Mouse (Mus musculus): Measurements from ENCODE around the gene Mmd2. TPM values are rescaled to one million over a fixed set of nuclear protein-coding genes. Genes with fewer than 3 reads are reported as not detected.

Mmd2 gene
- total RNA-seq (2021), result 10 to 100 TPM; 46.2 to 55.8 TPM
- long read RNA-seq, experiment 1, transcript Mmd2-201 (7 exons, 3,317 nt), result major isoform, 61 of 74 reads
- long read RNA-seq, experiment 1, partial matches to known transcripts, result 4 of 74 reads
- long read RNA-seq, experiment 1, other reads (novel, unspliced or antisense), result 9 of 74 reads
- long read RNA-seq, experiment 2, transcript Mmd2-201 (7 exons, 3,317 nt), result major isoform, 213 of 258 reads
- long read RNA-seq, experiment 2, partial matches to known transcripts, result 25 of 258 reads
- long read RNA-seq, experiment 2, other reads (novel, unspliced or antisense), result 20 of 258 reads

GRCm38 (mm10) chr5:142608259-142608988 is at the start of gene Mmd2:
TSS of gene Mmd2 (minus strand) at chr5:142608800.
- no peak for DNase-seq (ENCODE audit: low spot score in 2 of 2)

GRCm38 (mm10) chr5:142652266-142652665 is 43.7 kb upstream of the Mmd2 start:
- DNase-seq (ENCODE audit: low spot score in 2 of 2), result no peak

GRCm38 (mm10) chr5:142650794-142651497 is 42.3 kb upstream of the Mmd2 start:
- no peak for DNase-seq (ENCODE audit: low spot score in 2 of 2)

GRCm38 (mm10) chr5:142650390-142650789 is 41.8 kb upstream of the Mmd2 start:
- DNase-seq (ENCODE audit: low spot score in 2 of 2), result no peak

GRCm38 (mm10) chr5:142649460-142650050 is 41.0 kb upstream of the Mmd2 start:
- DNase-seq (ENCODE audit: low spot score in 2 of 2), result no peak

GRCm38 (mm10) chr5:142648162-142648561 is 39.6 kb upstream of the Mmd2 start:
- DNase-seq (ENCODE audit: low spot score in 2 of 2), result no peak

- DNase-seq (ENCODE audit: low spot score in 2 of 2), result no peak
Measured at GRCm38 (mm10) chr5:142641331-142642051, 32.9 kb upstream of the Mmd2 start.

GRCm38 (mm10) chr5:142640088-142640487 is 31.5 kb upstream of the Mmd2 start:
- DNase-seq (ENCODE audit: low spot score in 2 of 2), result no peak

GRCm38 (mm10) chr5:142637823-142638222 is 29.2 kb upstream of the Mmd2 start:
- DNase-seq (ENCODE audit: low spot score in 2 of 2), result no peak

- DNase-seq (ENCODE audit: low spot score in 2 of 2), result no peak
Measured at GRCm38 (mm10) chr5:142630224-142630623, 21.6 kb upstream of the Mmd2 start.

- no peak for DNase-seq (ENCODE audit: low spot score in 2 of 2)
Measured at GRCm38 (mm10) chr5:142629663-142630025, 21.0 kb upstream of the Mmd2 start.

- peak; percentile 97 to 98 for DNase-seq (ENCODE audit: low spot score in 2 of 2)
Measured at GRCm38 (mm10) chr5:142628726-142629662, 20.4 kb upstream of the Mmd2 start.

GRCm38 (mm10) chr5:142627398-142627797 is 18.8 kb upstream of the Mmd2 start, which contains the start of gene Wipi2:
TSS of gene Wipi2 (plus strand) at chr5:142627698.
- no peak for DNase-seq (ENCODE audit: low spot score in 2 of 2)

GRCm38 (mm10) chr5:142623080-142623479 is 14.5 kb upstream of the Mmd2 start:
- no peak for DNase-seq (ENCODE audit: low spot score in 2 of 2)

GRCm38 (mm10) chr5:142622134-142622533 is 13.5 kb upstream of the Mmd2 start:
- no peak for DNase-seq (ENCODE audit: low spot score in 2 of 2)

- DNase-seq (ENCODE audit: low spot score in 2 of 2), result no peak
Measured at GRCm38 (mm10) chr5:142621421-142621820, 12.8 kb upstream of the Mmd2 start.

- peak; percentile 51 to 67 for DNase-seq (ENCODE audit: low spot score in 2 of 2)
Measured at GRCm38 (mm10) chr5:142619866-142620265, 11.3 kb upstream of the Mmd2 start.

- DNase-seq (ENCODE audit: low spot score in 2 of 2), result no peak
Measured at GRCm38 (mm10) chr5:142616326-142616725, 7.7 kb upstream of the Mmd2 start.

- no peak for DNase-seq (ENCODE audit: low spot score in 2 of 2)
Measured at GRCm38 (mm10) chr5:142615638-142616037, 7.0 kb upstream of the Mmd2 start.

GRCm38 (mm10) chr5:142614513-142614912 is 5.9 kb upstream of the Mmd2 start:
- DNase-seq (ENCODE audit: low spot score in 2 of 2), result no peak

All from adrenal gland, adult 18-20 months (tissue).